Mouse (Mus musculus) Muller cell, postnatal 12 days (primary cell): ENCODE data around the gene BC003965.
A peak's percentile ranks its signal among the peaks of the same experiment; 100 is the strongest.
"Not testable (repeated sequence)": the region's sequence is repeated elsewhere in the genome, so short reads cannot be mapped to it uniquely, and the experiment has no call there.

Experiments
- DNase-seq: peaks from one replicate; pipeline ENCODE4 v3.0.0-alpha.2; 2015; ENCODE audit errors: inconsistent ontology term

BC003965 gene

DNA sequence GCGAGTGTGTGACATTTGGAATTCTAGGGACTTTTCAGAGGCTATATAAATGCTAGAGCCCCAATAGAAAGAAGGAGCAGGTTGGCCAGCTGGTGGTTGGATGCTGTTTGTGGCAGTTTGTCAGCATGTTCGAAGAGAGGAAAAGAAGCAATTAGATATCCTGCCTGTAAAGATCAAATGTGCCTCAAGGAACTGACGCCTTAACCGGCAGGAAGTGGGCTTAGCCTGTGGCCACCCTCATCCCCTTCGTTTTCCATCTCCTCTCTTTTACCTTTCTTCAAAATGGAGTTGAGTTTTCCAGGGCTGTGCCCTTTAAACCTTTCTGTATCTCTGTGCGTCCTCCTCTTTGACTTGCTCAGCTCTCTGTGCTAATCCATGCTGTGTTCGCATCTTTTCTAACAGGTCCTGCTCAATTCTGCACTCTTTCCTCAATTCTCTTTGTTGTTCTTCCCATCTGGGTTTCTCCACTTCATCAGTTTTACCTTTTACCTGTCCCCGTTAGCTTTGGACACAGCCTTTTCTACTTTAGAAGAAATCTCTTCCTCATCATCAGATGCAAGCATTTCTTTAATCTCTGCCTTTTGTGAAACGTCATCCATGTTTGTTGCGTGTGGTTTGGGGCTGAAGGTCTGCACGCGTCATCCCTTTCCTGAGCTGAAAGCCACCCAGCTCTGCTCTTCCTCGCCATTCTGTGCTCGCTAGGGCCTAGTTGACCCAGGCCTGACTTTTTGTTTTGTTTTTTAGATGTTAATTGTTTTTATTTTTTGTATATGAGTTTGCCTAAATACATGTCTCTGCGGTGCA lies 35.3 kb downstream of the BC003965 start:
- DNase-seq, result no peak

DNA sequence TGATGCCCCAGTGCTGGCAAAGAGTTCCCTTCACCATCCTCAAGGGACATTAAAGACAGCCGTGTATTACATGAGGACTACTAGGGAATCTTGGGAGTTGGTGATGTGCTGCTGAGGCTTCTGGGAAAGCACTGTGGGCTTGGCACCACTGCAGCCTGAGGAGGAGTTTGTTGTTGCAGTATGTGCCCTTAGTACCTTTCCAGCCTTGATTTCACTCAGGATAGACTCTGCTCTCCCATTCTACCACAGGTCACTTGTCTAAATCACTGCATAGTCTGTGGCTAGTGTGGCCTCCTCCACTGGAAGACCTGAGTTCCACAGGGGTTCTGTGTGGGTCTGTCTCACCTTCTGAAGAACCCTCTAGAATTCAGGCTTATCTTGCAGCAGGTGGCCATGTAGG lies 36.4 kb downstream of the BC003965 start:
- no peak for DNase-seq

DNA sequence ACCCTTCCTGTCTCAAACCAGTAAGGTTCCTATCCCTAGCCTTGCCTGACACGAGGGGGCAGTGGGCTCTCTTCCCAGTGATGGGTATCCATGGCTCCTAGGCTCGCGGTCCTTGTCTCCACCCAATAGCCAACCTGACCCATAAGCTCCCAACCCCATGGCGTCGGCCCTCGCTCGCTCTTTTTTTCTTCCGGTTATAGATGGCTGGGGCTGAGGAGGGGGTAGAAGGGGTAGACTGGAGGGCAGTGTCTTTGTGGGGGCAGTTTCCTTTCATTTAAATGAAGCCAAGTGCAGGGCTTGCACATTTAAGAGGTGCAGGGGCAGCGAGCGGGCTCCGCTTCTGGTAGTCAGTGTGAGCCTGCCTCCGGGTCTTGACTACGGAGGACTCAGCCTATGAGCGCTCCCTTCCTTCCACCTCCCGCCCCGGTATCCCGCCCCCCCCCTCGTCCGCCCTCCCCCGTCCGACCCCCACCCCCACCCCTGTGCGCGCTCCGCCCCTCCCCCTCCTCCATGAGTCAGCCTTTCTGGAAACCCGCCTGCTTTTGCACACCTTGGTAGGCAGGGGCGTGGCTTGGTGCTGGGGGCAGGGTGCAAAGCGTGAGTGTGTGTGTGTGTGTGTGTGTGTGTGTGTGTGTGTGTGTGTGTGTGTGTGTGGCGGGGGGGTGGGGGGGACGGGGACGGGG lies 37.6 kb downstream of the BC003965 start:
- peak; percentile 67 for DNase-seq

DNA sequence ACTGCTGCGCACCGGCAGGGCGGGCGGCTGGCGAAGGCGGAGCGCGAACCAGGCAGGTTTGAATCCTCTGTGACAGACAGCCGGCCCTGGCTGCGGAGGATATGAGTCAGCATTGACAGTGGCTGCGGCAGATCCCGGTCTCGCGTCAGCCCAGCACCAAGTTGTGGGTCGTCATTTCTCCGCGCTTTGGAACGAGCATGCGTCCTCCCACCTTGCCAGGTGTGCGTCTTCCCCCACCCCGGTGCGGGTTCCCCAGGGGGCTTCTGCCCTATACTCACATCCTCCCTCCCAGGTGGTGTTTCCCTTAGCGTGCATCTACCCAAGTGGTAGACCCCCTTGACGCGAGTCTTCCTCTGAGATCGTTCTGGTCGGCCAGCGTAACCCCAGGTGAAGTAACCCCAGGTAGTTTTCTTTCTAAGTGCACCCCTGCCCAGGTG lies 38.2 kb downstream of the BC003965 start:
- DNase-seq, result not testable (repeated sequence)

DNA sequence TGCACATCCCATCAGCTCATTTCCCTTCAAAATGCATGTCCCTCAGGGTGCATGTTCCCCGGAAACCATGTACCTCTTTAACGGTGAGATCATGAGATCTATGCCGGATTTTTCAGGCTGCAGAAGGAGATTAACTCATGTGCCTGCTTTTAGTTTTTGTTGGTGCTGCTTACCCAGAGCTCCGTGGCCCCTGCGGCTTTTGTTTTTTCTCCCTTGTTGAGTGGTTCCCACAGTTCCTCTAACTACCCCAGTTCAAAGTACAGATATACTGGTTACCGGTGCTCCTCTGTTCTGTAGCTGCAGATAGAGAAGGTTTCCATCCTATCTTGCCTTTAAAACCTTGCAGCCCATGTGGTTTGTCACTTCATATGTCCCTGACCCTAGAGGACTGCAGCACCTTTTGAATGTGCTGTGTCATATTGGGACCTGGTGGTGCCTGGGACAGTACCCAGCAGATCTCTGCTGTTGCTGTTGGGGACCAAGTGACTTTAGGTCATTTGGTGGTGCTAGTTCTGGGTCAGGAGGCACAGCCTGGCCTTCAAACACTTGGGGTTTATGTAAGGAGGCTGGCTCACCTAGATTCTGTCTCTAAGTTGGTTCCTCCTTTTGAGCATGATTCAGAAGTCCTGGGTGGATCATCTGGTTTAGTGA lies 38.7 kb downstream of the BC003965 start:
- DNase-seq, result no peak

DNA sequence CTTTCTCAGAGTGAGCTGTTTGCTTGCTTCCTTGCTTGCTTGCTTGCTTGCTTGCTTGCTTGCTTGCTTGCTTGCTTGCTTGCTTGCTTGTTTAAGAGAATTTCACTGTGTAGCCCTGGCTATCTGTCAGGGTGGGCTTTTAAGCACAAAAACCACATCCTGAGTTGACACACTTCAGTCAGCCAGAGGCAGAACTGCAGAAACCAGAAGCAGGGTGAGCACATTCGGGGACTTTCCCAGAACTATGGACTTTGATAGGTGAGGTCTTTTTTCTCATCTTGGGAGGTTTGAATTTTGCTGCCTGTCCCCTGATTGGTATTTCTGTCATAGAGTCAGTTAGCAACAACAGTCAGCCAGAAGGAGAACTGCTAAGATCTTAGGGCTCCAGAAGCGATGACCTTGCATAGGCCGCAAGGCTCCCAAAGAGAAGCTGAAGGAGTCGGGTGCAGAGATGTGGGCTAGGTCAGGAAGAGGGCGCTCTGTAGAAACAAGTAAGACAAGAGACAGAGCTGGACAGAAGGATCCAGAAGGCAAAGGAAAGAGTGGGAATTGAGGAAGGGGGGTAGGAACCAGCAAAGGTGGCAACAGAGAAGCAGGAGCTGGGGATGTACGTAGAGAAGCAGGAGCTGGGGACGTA lies 40.4 kb downstream of the BC003965 start:
- no peak for DNase-seq

DNA sequence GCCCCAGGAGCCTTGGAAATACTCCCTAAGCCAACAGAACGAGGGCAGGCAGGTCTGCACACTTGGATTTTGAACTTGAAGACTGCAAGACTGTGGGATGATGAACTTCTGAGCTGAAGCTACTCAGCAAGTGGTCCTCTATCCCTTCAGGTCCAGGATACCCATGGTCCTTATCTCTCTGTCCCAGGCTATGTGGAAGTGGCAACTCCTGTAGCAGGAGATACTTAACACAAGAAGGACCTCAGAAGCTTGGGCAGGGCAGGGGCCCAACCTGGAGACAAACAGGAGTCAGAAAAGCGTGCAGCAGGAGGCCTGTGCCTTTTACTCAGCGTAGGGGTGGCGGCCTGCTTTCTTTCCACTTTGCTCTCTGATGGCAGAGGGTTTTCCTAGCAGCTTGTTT lies 41.3 kb downstream of the BC003965 start:
- no peak for DNase-seq

DNA sequence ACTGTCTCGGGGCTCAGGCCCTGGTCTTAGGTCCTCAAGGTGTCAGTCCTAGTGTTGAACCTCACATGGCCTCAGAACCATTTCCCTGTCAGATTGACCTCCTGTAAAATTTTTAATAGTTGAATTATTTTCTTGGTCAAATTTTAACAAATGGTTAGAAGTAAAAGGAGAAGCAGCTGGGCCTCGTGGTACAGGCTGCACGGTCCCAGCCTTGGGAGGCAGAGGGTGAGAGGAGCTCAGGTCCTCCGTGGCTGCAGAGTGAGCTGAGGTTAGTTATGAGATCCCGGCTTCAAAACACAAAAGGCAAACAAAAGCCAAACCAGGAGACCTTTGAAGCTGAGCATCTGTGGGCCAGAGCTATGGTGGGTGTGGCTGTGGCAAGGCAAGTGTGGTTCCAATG lies 43.6 kb downstream of the BC003965 start:
- no peak for DNase-seq

DNA sequence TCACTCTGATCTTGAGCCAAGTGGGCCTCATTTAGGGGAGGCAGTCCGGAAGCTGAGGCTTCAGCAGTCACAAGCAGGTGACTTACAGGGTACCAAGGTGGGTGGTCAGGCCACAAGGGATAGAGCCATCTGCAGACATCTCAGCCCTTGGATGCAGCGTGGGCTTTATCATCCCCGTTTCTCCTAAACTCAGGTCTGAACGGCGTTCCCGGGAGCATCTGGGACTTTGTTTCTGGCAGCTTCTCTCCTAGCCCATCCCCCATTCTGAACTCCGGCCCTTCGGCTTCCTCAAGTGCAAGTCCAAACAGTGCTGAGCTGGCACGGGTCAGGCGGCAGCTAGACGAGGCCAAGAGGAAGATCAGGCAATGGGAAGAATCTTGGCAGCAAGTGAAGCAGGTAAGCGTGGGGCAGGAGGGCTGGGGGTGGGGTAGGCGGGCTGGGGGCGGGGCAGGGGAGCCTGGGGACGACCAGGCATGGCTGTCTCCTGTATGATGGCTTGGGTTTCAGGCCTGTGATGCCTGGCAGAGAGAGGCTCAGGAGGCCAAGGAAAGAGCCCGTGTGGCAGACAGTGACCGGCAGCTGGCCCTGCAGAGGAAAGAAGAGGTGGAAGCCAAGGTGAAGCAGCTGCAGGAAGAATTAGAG lies 45.8 kb downstream of the BC003965 start:
- not testable (repeated sequence) for DNase-seq

DNA sequence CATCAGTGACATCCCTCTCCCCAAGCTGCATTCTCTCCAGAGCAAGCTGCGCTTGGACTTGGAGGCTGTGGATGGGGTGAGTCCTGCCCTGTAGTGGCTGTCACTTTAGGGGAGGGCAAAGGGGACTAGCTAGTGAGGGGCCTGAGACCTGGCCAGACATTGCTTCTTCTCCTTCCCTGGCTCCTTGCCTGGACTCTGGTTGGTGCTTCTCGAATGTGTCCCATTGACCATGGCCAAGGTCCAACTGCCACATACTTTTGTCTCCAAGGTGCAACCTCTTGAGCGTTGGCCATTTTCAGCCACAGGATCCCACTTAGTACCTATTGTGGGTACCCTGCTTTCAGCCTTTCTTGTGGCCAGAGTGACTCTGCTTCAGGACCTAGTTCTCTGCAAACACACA lies 46.3 kb downstream of the BC003965 start:
- no peak for DNase-seq

DNA sequence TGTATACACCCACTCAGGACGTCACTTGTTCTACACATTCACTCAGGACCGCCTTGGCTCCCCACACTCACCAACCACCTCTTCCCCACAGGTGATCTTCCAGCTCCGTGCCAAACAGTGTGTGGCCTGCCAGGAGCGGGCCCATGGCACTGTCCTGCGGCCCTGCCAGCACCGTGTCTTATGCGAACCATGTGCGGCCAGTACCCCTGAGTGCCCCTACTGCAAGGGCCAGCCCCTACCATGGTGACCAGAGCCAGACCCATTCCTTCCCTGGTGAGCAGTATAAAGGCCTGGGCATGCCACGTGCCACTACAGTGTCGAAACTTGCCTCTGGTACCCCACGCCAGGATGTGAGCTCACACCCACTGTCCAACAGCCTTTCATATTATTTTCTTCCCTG lies 47.3 kb downstream of the BC003965 start:
- DNase-seq, result not testable (repeated sequence)

DNA sequence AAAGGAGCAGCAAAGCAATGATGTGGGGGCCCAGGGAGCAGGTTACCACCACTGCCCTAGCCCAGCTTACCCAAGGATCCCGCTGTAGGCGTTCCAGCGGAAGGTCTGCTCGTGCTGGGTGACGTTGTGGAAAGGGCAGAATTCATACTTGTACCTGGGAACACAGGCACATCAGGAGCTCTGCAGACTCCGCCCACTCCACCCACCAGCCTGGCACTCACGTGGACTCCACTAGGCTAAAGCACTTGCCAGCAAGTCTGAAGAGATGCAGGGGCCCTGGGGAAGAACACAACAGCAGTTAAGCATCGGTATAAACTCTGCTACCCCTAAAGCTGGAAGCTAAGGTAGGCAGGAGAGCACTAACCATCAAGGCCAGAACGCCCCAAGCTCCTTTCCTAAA lies 51.3 kb downstream of the BC003965 start:
- DNase-seq, result no peak
